Mouse (Mus musculus) neutrophil, adult 59 days (primary cell): ENCODE data around the gene Lmbr1. TPM values are rescaled to one million over a fixed set of nuclear protein-coding genes. Genes with fewer than 3 reads are reported as not detected.

Source experiments
- total RNA-seq, 2 experiments: library from RNA; stranded (reverse); gene quantifications; 1 replicate in 1 of 2; 2 replicates in 1 of 2; pipeline ENCODE4 v1.2.4; 2023

Lmbr1 gene
- 1 to 10 TPM in 1 of 2 experiments, under 1 TPM in 1; 0.73 to 1.3 TPM for total RNA-seq

DNA sequence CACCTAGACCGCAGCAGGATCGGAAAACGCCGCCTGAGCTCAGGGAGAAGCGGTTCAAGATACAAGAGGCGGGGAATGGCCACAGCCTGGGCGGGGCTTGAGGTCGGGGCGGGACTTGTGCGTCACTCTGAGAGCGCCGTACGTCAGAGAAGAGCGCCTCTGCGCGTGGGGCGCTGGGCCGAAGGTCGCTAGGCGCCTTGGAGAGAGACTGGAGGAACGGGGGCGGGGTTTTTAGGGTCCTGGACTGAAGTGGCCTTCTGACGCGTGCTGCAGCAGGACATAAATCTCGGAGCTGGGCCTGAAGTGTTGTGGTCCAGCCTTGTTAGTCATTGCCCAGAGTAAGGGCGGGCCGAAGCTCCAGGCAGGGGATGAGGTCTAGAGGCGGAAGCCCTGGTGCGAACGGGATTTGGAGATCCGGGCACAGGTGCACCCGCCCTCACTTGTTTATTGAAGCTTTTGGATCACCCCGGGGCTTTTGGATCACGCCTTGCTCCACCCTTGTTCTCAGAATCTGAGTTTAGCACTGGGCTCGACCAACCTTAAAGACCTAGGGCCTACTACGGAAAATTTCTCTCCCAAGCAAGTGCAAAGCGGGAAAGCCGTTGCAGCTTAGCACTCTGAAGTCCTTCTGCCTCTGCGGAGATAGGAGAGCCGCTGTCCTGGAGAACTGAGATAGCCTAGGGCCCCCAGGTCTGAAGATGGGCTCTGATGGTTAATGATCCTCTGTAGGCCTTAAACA lies at the start of gene Lmbr1:
Gene Lmbr1 (minus strand): TSS at position 93 of the 739 bp plus-strand sequence.

DNA sequence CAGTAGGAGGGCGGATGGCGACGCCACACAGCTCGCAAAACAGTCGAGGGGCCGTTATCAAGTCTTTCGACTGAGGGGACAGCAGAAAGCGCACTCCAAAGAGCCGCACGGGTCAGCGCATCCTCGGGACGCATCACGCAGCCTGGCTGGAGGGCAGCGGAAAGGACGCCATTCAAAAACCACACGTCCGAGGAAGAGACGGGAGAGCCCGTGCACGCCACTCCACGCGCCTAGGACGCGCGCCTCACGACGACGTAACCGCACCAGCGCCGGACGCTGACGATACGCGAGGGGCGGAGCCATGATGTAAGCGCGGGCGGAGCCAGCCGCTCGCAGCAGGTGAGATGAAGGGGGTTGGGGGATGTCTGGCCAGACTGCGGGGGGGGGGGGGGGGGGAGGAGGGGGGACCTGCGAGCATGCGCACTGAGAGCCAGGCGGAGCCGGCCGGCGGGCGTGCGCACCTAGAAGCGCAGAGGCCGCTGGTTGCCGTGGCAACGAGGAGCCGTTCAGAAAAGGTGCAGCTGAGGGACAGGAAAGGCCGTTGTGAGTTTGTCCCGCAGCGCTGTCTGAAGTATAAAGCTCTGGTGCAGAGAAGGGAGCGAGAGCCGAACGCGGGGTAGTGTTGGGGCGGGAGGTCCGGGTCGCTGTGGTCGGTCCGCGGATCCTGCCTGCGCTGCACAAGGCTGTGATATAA lies 182.5 kb downstream of the Lmbr1 start, which contains the start of gene Rnf32:
Gene Rnf32 (plus strand): TSS at position 423 of the 694 bp plus-strand sequence.

Other genes starting within 250 kb of the Lmbr1 start
- gene Rnf32, start 182.4 kb downstream of the Lmbr1 start, total RNA-seq = not detected
- gene Nom1, start 56.3 kb upstream of the Lmbr1 start, total RNA-seq = 10 to 100 TPM in 1 of 2 experiments, 1 to 10 TPM in 1; 8.5 to 12.3 TPM
- not detected for gene Mnx1, start 100.1 kb upstream of the Lmbr1 start, total RNA-seq
- gene Ube3c, start 190.9 kb upstream of the Lmbr1 start, total RNA-seq = 10 to 100 TPM; 17.9 to 18.1 TPM